In the genomic region with DNA sequence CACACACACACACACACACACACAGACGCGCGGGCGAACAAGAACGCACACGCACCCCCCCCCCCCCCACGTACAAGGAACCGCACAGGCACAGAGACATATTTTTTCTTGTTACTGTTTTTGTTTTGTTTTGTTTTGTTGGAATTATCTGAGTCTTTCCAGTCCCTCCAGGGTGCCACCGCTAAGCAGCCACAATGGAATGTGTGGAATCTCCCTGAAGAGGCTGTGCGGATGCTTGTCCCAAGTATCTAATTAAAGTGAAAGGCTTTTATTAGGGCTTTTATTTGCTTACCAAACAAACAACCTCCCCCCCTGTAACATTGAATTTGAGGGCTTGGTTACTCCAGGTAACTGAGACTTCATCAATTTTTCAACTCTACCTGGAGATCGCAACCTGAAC, we compare ENCODE assay signal across 9 mouse cellular contexts.
DNase-seq lines count a peak whose midpoint lies in the region; ATAC-seq lines count a peak whose summit lies in the region.
"Had no signal": no experiment of that assay in that cellular context is flagged by ENCODE, and none has a peak within 500 bp of the region (broad histone marks: within the 10 kb centered on the region; RNA-seq: fewer than 3 reads in every experiment).

No protein-coding gene starts in this region.

- no peak overlapping the region for H3K9ac ChIP-seq in forebrain, embryonic 14.5 days (ENCODE audit: low read length)
- H3K9ac ChIP-seq in midbrain, embryonic 16.5 days (ENCODE audit: low read depth, low read length): no peak overlapping the region

- peak overlapping the region; percentile 20; the same call in 1 of the 2 replicates for H3K4me2 ChIP-seq in forebrain, embryonic 14.5 days (ENCODE audit: low read length)
- peak overlapping the region; percentile 41 for H3K4me2 ChIP-seq in midbrain, embryonic 16.5 days (ENCODE audit: low read length)

- H3K36me3 ChIP-seq in forebrain, embryonic 14.5 days (ENCODE audit: control insufficient read depth, insufficient read depth, low read length): no peaks in the 10 kb centered on the region
- no peaks in the 10 kb centered on the region for H3K36me3 ChIP-seq in midbrain, embryonic 16.5 days (ENCODE audit: control insufficient read depth, insufficient read depth, low read length)

- H3K4me3 ChIP-seq in forebrain, embryonic 14.5 days (ENCODE audit: low read depth, low read length): no peak overlapping the region
- H3K4me3 ChIP-seq in midbrain, embryonic 16.5 days (ENCODE audit: low read depth, low read length): no peak overlapping the region

- 6% methylated on average over 8 of the region's 11 CpGs for WGBS in forebrain, embryonic 14.5 days
- WGBS in midbrain, embryonic 16.5 days: 11% methylated on average over 5 of the region's 11 CpGs

- H3K9me3 ChIP-seq in forebrain, embryonic 14.5 days (replicated peaks; ENCODE audit: control insufficient read depth, low read length): no peaks in the 10 kb centered on the region
- H3K9me3 ChIP-seq in midbrain, embryonic 16.5 days (replicated peaks; ENCODE audit: control insufficient read depth, low read length, poor library complexity, severe bottlenecking): no peaks in the 10 kb centered on the region

- no peak overlapping the region for H3K27ac ChIP-seq in forebrain, embryonic 14.5 days (ENCODE audit: low read depth, low read length)
- H3K27ac ChIP-seq in midbrain, embryonic 16.5 days (ENCODE audit: low read length): no peak overlapping the region
- H3K27ac ChIP-seq: macrophage had no signal

- peak; percentile 3 to 26 for DNase-seq in kidney, postnatal 4 days
- DNase-seq in kidney, adult 9 months: no peak
- DNase-seq in embryo, embryonic 9.5 days (ENCODE audit: extremely low spot score): peak; percentile 17
- DNase-seq in forebrain, embryonic 14.5 days (ENCODE audit: low spot score): peak; percentile 35
- no peak for DNase-seq in right cerebral cortex, adult 18-20 months
- DNase-seq in left cerebral cortex, adult 8-10 months (ENCODE audit: low spot score in 2 of 2): no peak
- no peak for DNase-seq in adrenal gland, postnatal 14 days

- no peaks in the 10 kb centered on the region for H3K4me1 ChIP-seq in forebrain, embryonic 14.5 days (ENCODE audit: control insufficient read depth, insufficient read depth, low read length)
- H3K4me1 ChIP-seq in midbrain, embryonic 16.5 days (ENCODE audit: control insufficient read depth, insufficient read depth, low read length): peaks cover 6% of the 10 kb centered on the region

- H3K27me3 ChIP-seq in forebrain, embryonic 14.5 days (replicated peaks; ENCODE audit: control insufficient read depth, insufficient read depth, low read length): 0 out of 2 replicates have a peak, but pooled peaks cover 3% of the 10 kb centered on the region
- H3K27me3 ChIP-seq in midbrain, embryonic 16.5 days (ENCODE audit: control insufficient read depth, insufficient read depth, low read depth, low read length): no peaks in the 10 kb centered on the region

- no peak for ATAC-seq in forebrain, embryonic 14.5 days
- no peak for ATAC-seq in midbrain, embryonic 16.5 days

Comparison
In these comparisons a context has a peak if more than half of its experiments do, and no peak if none do; other contexts are left out.
1. DNase-seq: peak in kidney, postnatal 4 days (2 of 2), embryo, embryonic 9.5 days (single experiment) and forebrain, embryonic 14.5 days (single experiment); none in kidney, adult 9 months (single experiment), right cerebral cortex, adult 18-20 months (single experiment), left cerebral cortex, adult 8-10 months (0 of 2) and adrenal gland, postnatal 14 days (single experiment).